Mouse (Mus musculus): ENCODE data around the gene Ddc. TPM values are rescaled to one million over a fixed set of nuclear protein-coding genes. Genes with fewer than 3 reads are reported as not detected.
A peak's percentile ranks its signal among the peaks of the same experiment; 100 is the strongest.

The Ddc gene
- total RNA-seq, 2 experiments from 2014 or later = 38.1 to 45.7 TPM

- DNase-seq = peak; percentile 53
These were observed 52.9 kb downstream of the Ddc start for GRCm38 (mm10) chr11:11845044-11845443.

GRCm38 (mm10) chr11:11844367-11844971 is 53.5 kb downstream of the Ddc start:
- DNase-seq = peak; percentile 88

GRCm38 (mm10) chr11:11841590-11841989 is 56.4 kb downstream of the Ddc start:
- DNase-seq = no peak

- no peak for DNase-seq
These were observed 57.2 kb downstream of the Ddc start for GRCm38 (mm10) chr11:11840746-11841145.

- no peak for DNase-seq
These were observed 58.1 kb downstream of the Ddc start for GRCm38 (mm10) chr11:11839874-11840273.

GRCm38 (mm10) chr11:11837384-11837783 is 60.6 kb downstream of the Ddc start:
- DNase-seq = no peak

GRCm38 (mm10) chr11:11836713-11837370 is 61.1 kb downstream of the Ddc start:
- DNase-seq = no peak

- DNase-seq = no peak
These were observed 61.7 kb downstream of the Ddc start for GRCm38 (mm10) chr11:11836262-11836661.

- DNase-seq = no peak
These were observed 62.2 kb downstream of the Ddc start for GRCm38 (mm10) chr11:11835791-11836190.

- DNase-seq = no peak
These were observed 62.6 kb downstream of the Ddc start for GRCm38 (mm10) chr11:11835361-11835760.

GRCm38 (mm10) chr11:11833100-11833499 is 64.8 kb downstream of the Ddc start:
- DNase-seq = no peak

- DNase-seq = no peak
These were observed 65.2 kb downstream of the Ddc start for GRCm38 (mm10) chr11:11832755-11833084.

GRCm38 (mm10) chr11:11831940-11832754 is 65.8 kb downstream of the Ddc start:
- no peak for DNase-seq

GRCm38 (mm10) chr11:11831526-11831925 is 66.4 kb downstream of the Ddc start:
- DNase-seq = no peak

- DNase-seq = no peak
These were observed 67.0 kb downstream of the Ddc start for GRCm38 (mm10) chr11:11830884-11831495.

- DNase-seq = no peak
These were observed 68.6 kb downstream of the Ddc start for GRCm38 (mm10) chr11:11829161-11830000.

- DNase-seq = no peak
These were observed 69.2 kb downstream of the Ddc start for GRCm38 (mm10) chr11:11828761-11829160.

GRCm38 (mm10) chr11:11828251-11828650 is 69.7 kb downstream of the Ddc start:
- DNase-seq = no peak

- DNase-seq = no peak
These were observed 71.5 kb downstream of the Ddc start for GRCm38 (mm10) chr11:11826475-11826874.

- no peak for DNase-seq
These were observed 72.3 kb downstream of the Ddc start for GRCm38 (mm10) chr11:11825670-11826069.

- no peak for DNase-seq
These were observed 72.8 kb downstream of the Ddc start for GRCm38 (mm10) chr11:11824970-11825635.

All from gastrocnemius, postnatal 10 days (tissue).